Mouse (Mus musculus) liver, embryonic 11.5 days (tissue): Measurements from ENCODE around the gene Peli3. TPM values are rescaled to one million over a fixed set of nuclear protein-coding genes. Genes with fewer than 3 reads are reported as not detected.
A peak's percentile ranks its signal among the peaks of the same experiment; 100 is the strongest.

Experiments used
- ATAC-seq: fragments of 200-750 bp; cut with Nextera tagmentation; replicated peaks from 2 replicates; pipeline ENCODE4 v1.8.0; 2017; ENCODE audit warnings: moderate number of reproducible peaks, mild to moderate bottlenecking, moderate TSS enrichment, moderate library complexity; ENCODE audit not compliant: low FRiP score
- DNase-seq: peaks from one replicate; pipeline ENCODE4 v3.0.0-alpha.2; 2017; ENCODE audit warnings: low spot score
- H3K27ac ChIP-seq: fragments of 300-500 bp; sonication (generic); 2 replicates; pipeline ENCODE4 v1.5.1; 2014; ENCODE audit warnings: mild to moderate bottlenecking, low read depth, low read length, control low read depth
- H3K27me3 ChIP-seq: fragments of 300-500 bp; sonication (generic); replicated peaks from 2 replicates; pipeline ENCODE4 v1.6.1; 2014; ENCODE audit warnings: low read length, mixed read lengths; ENCODE audit not compliant: control insufficient read depth, insufficient read depth
- H3K36me3 ChIP-seq: fragments of 300-500 bp; sonication (generic); 2 replicates; pipeline ENCODE4 v1.6.1; 2014; ENCODE audit warnings: mild to moderate bottlenecking, low read length, moderate library complexity, mixed read lengths; ENCODE audit not compliant: control insufficient read depth, insufficient read depth
- H3K4me1 ChIP-seq: fragments of 300-500 bp; sonication (generic); replicated peaks from 2 replicates; pipeline ENCODE4 v1.6.1; 2014; ENCODE audit warnings: low read length, mixed read lengths; ENCODE audit not compliant: control insufficient read depth, insufficient read depth
- H3K4me2 ChIP-seq: fragments of 300-500 bp; sonication (generic); 2 replicates; pipeline ENCODE4 v1.6.1; 2014; ENCODE audit warnings: mild to moderate bottlenecking, control low read depth, moderate library complexity
- H3K4me3 ChIP-seq: fragments of 300-500 bp; sonication (generic); 2 replicates; pipeline ENCODE4 v1.5.1; 2014; ENCODE audit warnings: low read depth, low read length, control low read depth
- H3K9ac ChIP-seq: fragments of 300-500 bp; sonication (generic); 2 replicates; pipeline ENCODE4 v1.6.1; 2014; ENCODE audit warnings: low read depth, low read length, control low read depth
- H3K9me3 ChIP-seq: fragments of 300-500 bp; sonication (generic); 2 replicates; pipeline ENCODE4 v1.6.1; 2016; ENCODE audit warnings: low read length, inconsistent platforms, mixed read lengths; ENCODE audit not compliant: control insufficient read depth
- WGBS: fragments of 180-500 bp; shearing (Covaris S2); extraction: QIAGEN DNeasy Blood & Tissue Kit; methylation state at CpG from one replicate; pipeline ENCODE4 v1.1.7; 2014; 5-methylcytosine and 5-hydroxymethylcytosine counted together
- polyA plus RNA-seq: library from polyadenylated mRNA; unstranded; fragments of >200 nt; fragmentation: Nextera tagmentation; extraction: Ambion mirVana; gene quantifications from 2 replicates; pipeline ENCODE4 v1.2.1, GENCODE M21; 2014

Peli3 gene
- polyA plus RNA-seq: 0.34 and 0.39 TPM in 2 replicates

GRCm38 (mm10) chr19:4942551-4943252 is at the start of gene Peli3:
Gene Peli3, minus strand, starts transcription at chr19:4943127.
- DNase-seq: peak; percentile 81
- peak; percentile 93 for ATAC-seq
- Histone ChIP-seq H3K9ac (peak within 1 kb of the TSS; percentile 23; the same call in 1 of the 2 replicates), H3K36me3 (no peaks in the 10 kb centered on the region), H3K9me3 (no peaks in the 10 kb centered on the region), H3K4me1 (peaks cover 8% of the 10 kb centered on the region; the same call in 1 of the 2 replicates), H3K4me2 (peak within 1 kb of the TSS; percentile 77), H3K4me3 (peak within 1 kb of the TSS; percentile 53), H3K27ac (no peak within 1 kb of the TSS), H3K27me3 (peaks cover 36% of the 10 kb centered on the region)
- WGBS: under 1% methylated on average over 55 of the region's 55 CpGs

DNA sequence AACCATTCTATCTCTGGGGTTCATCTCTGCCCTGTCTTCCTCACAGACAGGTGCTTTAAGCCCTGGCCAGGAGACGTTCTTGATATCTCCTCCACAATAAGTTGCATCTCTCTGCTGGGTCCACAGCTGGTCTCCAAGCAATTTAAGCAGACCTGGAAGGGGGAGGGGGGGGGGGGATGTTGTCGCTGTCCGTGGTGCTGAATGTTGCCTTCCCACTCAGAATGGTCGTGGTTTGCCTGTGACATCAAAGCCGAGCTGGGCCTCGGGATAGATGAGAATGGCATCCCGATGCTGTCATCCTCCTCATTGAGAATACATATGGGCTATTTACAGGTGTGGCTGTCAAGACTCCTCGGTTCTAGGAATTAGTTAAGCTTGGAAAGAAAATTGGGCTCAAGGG is 49.4 kb upstream of the Peli3 start:
- DNase-seq (no peak), ATAC-seq (no peak)
- Histone ChIP-seq H3K27me3 (peaks cover 45% of the 10 kb centered on the region), H3K27ac (no peak overlapping the region), H3K36me3 (no peaks in the 10 kb centered on the region), H3K4me3 (no peak overlapping the region), H3K9me3 (no peaks in the 10 kb centered on the region), H3K9ac (no peak overlapping the region), H3K4me2 (no peak overlapping the region), H3K4me1 (no peaks in the 10 kb centered on the region)
- 15% methylated on average over 8 of the region's 8 CpGs for WGBS

GRCm38 (mm10) chr19:4990716-4991115 is 47.8 kb upstream of the Peli3 start:
- 2% methylated on average over 22 of the region's 22 CpGs for WGBS
- Histone ChIP-seq H3K27me3 (peaks cover 47% of the 10 kb centered on the region), H3K9ac (no peak overlapping the region), H3K27ac (no peak overlapping the region), H3K4me3 (no peak overlapping the region), H3K36me3 (no peaks in the 10 kb centered on the region), H3K9me3 (no peaks in the 10 kb centered on the region), H3K4me2 (no peak overlapping the region), H3K4me1 (no peaks in the 10 kb centered on the region)
- DNase-seq (no peak), ATAC-seq (no peak)

DNA sequence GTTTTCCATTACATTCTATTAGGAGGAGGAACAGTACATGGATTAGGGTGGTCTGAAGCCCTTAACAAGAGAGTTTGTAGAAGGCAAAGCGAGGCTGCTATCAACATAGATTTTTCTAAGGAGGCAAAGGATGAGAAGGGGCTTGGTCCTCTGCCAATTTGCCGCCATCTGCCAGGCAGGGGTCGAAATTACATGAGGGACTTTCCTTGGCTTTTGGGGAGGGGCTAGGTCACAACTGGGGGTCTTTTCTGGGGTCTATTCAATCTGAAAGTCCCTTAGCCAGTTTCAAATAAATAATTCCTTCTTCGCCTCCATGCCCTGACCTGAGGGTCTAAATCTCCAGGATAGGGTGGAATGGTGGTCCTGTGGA is 47.3 kb upstream of the Peli3 start, which contains the start of gene Npas4:
Npas4 (minus strand) TSS at position 61 of the 370 bp plus-strand sequence.
- Histone ChIP-seq H3K9me3 (no peaks in the 10 kb centered on the region), H3K36me3 (no peaks in the 10 kb centered on the region), H3K9ac (no peak within 1 kb of the TSS), H3K27me3 (peaks cover 52% of the 10 kb centered on the region), H3K4me3 (no peak within 1 kb of the TSS), H3K4me2 (no peak within 1 kb of the TSS), H3K4me1 (no peaks in the 10 kb centered on the region), H3K27ac (no peak within 1 kb of the TSS)
- 21% methylated on average over 4 of the region's 4 CpGs for WGBS
- DNase-seq: no peak
- no peak for ATAC-seq

DNA sequence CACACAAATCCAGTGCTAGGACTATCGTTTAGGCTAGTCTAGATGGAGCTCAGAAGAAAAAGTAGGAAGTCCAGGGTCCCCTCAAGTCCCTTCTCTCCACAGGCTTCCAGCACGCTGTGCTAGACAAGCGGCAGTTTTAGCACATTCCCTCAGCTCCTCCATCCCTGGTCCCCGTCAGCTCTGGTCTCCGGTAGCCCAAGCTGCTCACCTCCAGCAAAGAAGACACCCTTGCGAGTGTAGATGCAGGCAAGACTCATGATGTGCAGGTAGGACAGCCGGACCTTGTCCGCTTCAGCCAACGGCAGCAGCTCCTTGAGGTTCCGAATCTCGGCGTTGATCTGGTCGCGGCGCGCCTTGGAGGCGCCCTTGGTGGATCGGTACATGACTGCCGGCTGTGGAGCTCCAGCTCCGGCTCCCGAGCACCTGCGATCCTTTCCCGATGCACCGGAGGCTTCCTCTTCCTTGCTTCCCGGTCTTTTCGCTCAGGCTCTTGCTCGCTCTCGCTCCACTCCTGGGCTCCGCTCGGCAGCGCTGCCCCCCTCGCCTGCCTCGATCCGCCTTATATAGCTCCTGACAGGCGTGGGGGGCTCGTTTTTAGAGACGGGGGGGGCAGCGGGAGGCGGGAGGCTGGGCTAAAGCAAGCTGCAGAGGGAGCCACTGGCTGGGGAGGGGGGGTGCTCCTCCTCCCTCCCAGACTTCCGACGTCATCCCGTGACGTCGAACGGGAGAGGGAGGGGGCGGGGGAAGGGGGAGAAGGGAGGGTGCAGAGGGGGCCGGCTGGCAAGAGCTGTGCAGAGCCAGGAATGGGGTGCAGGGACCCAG is 46.7 kb upstream of the Peli3 start:
- H3K4me1 ChIP-seq: no peaks in the 10 kb centered on the region
- no peaks in the 10 kb centered on the region for H3K36me3 ChIP-seq
- no peak overlapping the region for H3K9ac ChIP-seq
- 21% methylated on average over 46 of the region's 47 CpGs for WGBS
- H3K4me2 ChIP-seq: no peak overlapping the region
- H3K9me3 ChIP-seq: no peaks in the 10 kb centered on the region
- ATAC-seq (no peak), DNase-seq (no peak)
- no peak overlapping the region for H3K4me3 ChIP-seq
- H3K27me3 ChIP-seq: peaks cover 58% of the 10 kb centered on the region
- H3K27ac ChIP-seq: no peak overlapping the region

DNA sequence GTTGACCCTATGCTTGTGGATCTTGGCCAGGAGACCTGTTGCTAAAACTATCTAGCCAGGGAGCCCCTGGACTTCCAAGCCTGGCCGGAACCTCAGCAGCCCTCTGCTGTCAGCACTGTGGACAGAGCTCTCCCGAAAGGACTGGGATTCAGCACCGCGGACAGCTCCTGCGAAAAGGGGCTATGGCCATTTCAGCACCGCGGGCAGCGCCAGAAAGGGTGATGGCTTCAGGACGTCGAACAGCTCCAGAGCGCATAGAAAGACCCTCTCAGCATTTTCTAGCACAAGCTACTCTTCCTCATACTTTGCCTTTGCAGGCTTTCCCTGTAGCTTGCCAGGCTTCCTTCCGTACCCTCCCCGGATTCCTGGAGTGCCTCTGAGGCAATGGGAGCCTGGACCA is 46.1 kb upstream of the Peli3 start:
- H3K4me1 ChIP-seq: no peaks in the 10 kb centered on the region
- H3K4me2 ChIP-seq: no peak overlapping the region
- H3K9me3 ChIP-seq: no peaks in the 10 kb centered on the region
- no peak overlapping the region for H3K9ac ChIP-seq
- no peak overlapping the region for H3K27ac ChIP-seq
- 4% methylated on average over 13 of the region's 13 CpGs for WGBS
- H3K4me3 ChIP-seq: no peak overlapping the region
- no peaks in the 10 kb centered on the region for H3K36me3 ChIP-seq
- DNase-seq: peak; percentile 91
- no peak; the same call in 1 of the 2 replicates for ATAC-seq
- peaks cover 64% of the 10 kb centered on the region for H3K27me3 ChIP-seq

DNA sequence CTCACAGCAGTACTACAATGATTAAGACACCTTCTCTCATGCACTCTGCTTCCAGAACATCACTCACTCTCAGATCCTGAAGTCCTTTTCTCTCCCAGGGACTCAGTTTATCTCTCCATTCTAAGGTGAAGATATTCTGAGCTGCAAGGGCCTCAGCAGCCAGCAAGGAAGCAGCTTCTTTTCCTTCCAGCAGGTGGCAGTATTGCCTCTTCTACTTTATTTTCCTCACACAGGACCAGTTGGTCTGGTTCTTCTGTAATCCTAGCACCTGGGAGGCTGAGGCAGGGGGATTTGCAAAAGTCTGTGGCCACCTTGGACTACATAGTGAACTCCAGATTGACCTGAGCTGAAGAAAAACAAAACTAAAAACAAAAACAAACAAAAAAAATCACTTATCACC is 38.8 kb upstream of the Peli3 start:
- no peak overlapping the region for H3K9ac ChIP-seq
- H3K27ac ChIP-seq: no peak overlapping the region
- peaks cover 48% of the 10 kb centered on the region for H3K27me3 ChIP-seq
- H3K4me1 ChIP-seq: no peaks in the 10 kb centered on the region
- no peak for DNase-seq
- H3K9me3 ChIP-seq: no peaks in the 10 kb centered on the region
- no peak for ATAC-seq
- H3K4me3 ChIP-seq: no peak overlapping the region
- H3K4me2 ChIP-seq: no peak overlapping the region
- no peaks in the 10 kb centered on the region for H3K36me3 ChIP-seq

GRCm38 (mm10) chr19:4968236-4968635 is 25.3 kb upstream of the Peli3 start:
- H3K4me3 ChIP-seq: no peak overlapping the region
- H3K4me1 ChIP-seq: no peaks in the 10 kb centered on the region
- no peaks in the 10 kb centered on the region for H3K9me3 ChIP-seq
- H3K36me3 ChIP-seq: peaks cover 15% of the 10 kb centered on the region
- H3K4me2 ChIP-seq: no peak overlapping the region
- no peak overlapping the region for H3K27ac ChIP-seq
- no peaks in the 10 kb centered on the region for H3K27me3 ChIP-seq
- ATAC-seq (no peak), DNase-seq (no peak)
- H3K9ac ChIP-seq: no peak overlapping the region
- 90% methylated on average over 2 of the region's 2 CpGs for WGBS
